Mouse (Mus musculus): ENCODE results near the gene Rcl1. TPM values are rescaled to one million over a fixed set of nuclear protein-coding genes. Genes with fewer than 3 reads are reported as not detected.

The Rcl1 gene
- polyA plus RNA-seq, 1 experiment, result 12.7 TPM

- no peak overlapping the region for H3K27ac ChIP-seq (ENCODE audit: insufficient read depth, low read length)
These were observed 5.1 kb downstream of the Rcl1 start for GRCm38 (mm10) chr19:29106261-29106660.

DNA sequence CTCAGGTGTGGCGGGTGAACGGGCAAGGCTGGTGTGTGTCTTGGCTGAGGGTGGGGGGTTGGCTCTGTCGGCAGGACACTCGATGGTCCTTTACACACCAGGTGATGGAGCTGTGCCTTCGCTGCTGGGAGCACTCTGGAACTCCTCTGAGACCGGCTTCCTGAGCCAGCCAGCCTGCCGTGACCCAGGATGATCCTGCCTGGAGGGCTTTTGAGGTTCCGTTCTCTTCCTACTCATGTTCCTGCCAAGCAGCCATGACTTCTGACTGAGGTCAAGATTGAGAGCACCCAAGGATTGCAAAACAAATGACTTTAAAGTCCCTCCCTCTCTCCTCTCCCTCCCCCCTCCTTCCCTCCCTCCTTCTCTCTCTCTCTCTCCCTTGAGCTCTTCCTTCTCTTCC is 11.5 kb downstream of the Rcl1 start:
- H3K4me3 ChIP-seq (ENCODE audit: extremely low read depth, insufficient read depth, insufficient read length), result no peak overlapping the region
- DNase-seq (ENCODE audit: low read depth in 1 of 2, low spot score in 2 of 2), result no peak
- whole genome bisulfite sequencing, result 87% methylated on average over 8 of the region's 8 CpGs
- TF ChIP-seq POLR2A (IDR thresholded peaks at IDR 0.05; ENCODE audit: low read depth, low read length) (no peak), CTCF (IDR thresholded peaks at IDR 0.05; ENCODE audit: extremely low read depth, insufficient read depth, insufficient read length, insufficient replicate concordance) (no peak)
- H3K36me3 ChIP-seq (ENCODE audit: control insufficient read depth, insufficient read depth, low read length), result 0 out of 2 replicates have a peak, but pooled peaks cover 1% of the 10 kb centered on the region
- no peak overlapping the region for H3K27ac ChIP-seq (ENCODE audit: insufficient read depth, low read length)
- no peaks in the 10 kb centered on the region for H3K4me1 ChIP-seq (ENCODE audit: control insufficient read depth, insufficient read depth, insufficient read length)
- H3K27me3 ChIP-seq (ENCODE audit: control insufficient read depth, insufficient read depth, low read length), result no peaks in the 10 kb centered on the region

More at GRCm38 (mm10) chr19:29106261-29106660, 5.1 kb downstream of the Rcl1 start:
- Histone ChIP-seq H3K4me3 (ENCODE audit: extremely low read depth, insufficient read depth, insufficient read length) (no peak overlapping the region), H3K27me3 (ENCODE audit: control insufficient read depth, insufficient read depth, low read length) (no peaks in the 10 kb centered on the region), H3K4me1 (ENCODE audit: control insufficient read depth, insufficient read depth, insufficient read length) (0 out of 2 replicates have a peak, but pooled peaks cover 2% of the 10 kb centered on the region), H3K36me3 (ENCODE audit: control insufficient read depth, insufficient read depth, low read length) (no peaks in the 10 kb centered on the region)
- WGBS, result 77% methylated on average over 5 of the region's 5 CpGs
- no peak for DNase-seq (ENCODE audit: low read depth in 1 of 2, low spot score in 2 of 2)
- no peak for TF ChIP-seq CTCF (IDR thresholded peaks at IDR 0.05; ENCODE audit: extremely low read depth, insufficient read depth, insufficient read length, insufficient replicate concordance)
- TF ChIP-seq POLR2A (IDR thresholded peaks at IDR 0.05; ENCODE audit: low read depth, low read length), result no peak

DNA sequence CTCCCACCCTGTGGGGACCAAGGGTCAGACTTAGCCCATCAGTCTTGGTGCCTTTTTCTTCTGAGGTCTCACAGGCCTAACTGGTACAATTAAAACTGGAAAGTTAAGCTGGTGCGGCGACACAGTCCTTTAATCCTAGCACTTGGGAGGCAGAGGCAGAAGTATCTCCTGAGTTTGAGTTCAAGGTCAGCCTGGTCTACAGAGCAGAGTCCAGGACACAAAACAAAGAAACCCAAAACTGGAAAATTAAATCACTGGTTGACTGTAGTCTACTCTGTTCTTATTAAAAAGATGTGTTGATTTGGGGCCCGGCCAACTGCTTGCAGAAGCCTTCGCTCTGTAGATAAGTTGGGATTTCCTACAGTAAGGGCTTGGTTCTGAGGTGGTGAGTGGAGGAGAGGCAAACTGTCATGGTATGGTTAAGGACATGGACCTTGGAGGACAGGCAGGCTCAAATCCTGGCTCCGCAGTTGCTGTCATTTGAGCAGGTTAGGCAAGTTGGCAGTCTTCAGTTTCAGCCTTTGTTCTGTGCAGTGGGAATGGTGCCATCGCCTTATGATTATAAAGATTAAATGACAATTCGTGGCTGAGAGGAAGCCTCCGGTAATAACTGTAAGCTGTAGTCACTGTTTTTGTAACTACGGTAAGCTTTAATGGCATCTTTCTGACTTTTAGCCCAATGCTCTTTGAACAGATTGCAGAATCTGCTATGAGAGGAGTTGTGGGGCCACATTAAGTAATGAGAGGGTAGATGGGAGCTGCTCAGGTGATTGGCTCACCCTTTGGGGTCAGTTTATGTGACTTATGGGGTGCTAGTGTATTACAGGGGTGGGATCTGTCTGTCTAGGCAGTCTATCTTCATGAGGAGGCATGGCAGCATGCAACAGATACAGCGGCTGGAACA is 12.8 kb downstream of the Rcl1 start:
- DNase-seq (ENCODE audit: low read depth in 1 of 2, low spot score in 2 of 2), result no peak
- Histone ChIP-seq H3K4me1 (ENCODE audit: control insufficient read depth, insufficient read depth, insufficient read length) (no peaks in the 10 kb centered on the region), H3K27ac (ENCODE audit: insufficient read depth, low read length) (no peak overlapping the region), H3K4me3 (ENCODE audit: extremely low read depth, insufficient read depth, insufficient read length) (no peak overlapping the region), H3K27me3 (ENCODE audit: control insufficient read depth, insufficient read depth, low read length) (no peaks in the 10 kb centered on the region), H3K36me3 (ENCODE audit: control insufficient read depth, insufficient read depth, low read length) (peaks cover 7% of the 10 kb centered on the region; the same call in 1 of the 2 replicates)
- WGBS, result 93% methylated on average over 10 of the region's 10 CpGs
- TF ChIP-seq POLR2A (IDR thresholded peaks at IDR 0.05; ENCODE audit: low read depth, low read length) (no peak), CTCF (IDR thresholded peaks at IDR 0.05; ENCODE audit: extremely low read depth, insufficient read depth, insufficient read length, insufficient replicate concordance) (no peak)

GRCm38 (mm10) chr19:29116796-29117195 is 15.6 kb downstream of the Rcl1 start:
- no peak for TF ChIP-seq POLR2A (IDR thresholded peaks at IDR 0.05; ENCODE audit: low read depth, low read length)
- TF ChIP-seq CTCF (IDR thresholded peaks at IDR 0.05; ENCODE audit: extremely low read depth, insufficient read depth, insufficient read length, insufficient replicate concordance), result no peak
- no peak for DNase-seq (ENCODE audit: low read depth in 1 of 2, low spot score in 2 of 2)
- H3K4me3 ChIP-seq (ENCODE audit: extremely low read depth, insufficient read depth, insufficient read length), result no peak overlapping the region
- 97% methylated on average over 6 of the region's 6 CpGs for WGBS
- H3K36me3 ChIP-seq (ENCODE audit: control insufficient read depth, insufficient read depth, low read length), result peaks cover 18% of the 10 kb centered on the region
- H3K27me3 ChIP-seq (ENCODE audit: control insufficient read depth, insufficient read depth, low read length), result no peaks in the 10 kb centered on the region
- no peaks in the 10 kb centered on the region for H3K4me1 ChIP-seq (ENCODE audit: control insufficient read depth, insufficient read depth, insufficient read length)
- H3K27ac ChIP-seq (ENCODE audit: insufficient read depth, low read length), result no peak overlapping the region

DNA sequence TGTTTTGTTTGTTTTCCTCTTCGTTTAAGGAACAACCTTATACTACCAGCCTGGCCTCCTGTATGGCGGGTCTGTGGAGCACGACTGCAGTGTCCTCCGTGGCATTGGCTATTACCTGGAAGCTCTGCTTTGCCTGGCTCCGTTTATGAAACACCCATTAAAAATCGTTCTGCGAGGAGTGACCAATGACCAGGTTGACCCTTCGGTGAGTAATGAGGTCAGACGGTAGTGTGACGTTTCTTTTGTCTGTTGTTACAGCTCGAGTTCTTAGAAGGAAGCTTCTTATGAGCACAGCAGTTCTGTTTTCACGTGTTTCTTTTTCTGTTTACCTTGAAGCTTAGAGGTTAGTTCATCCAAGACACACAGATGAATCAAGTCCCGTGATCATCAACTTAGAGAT is 17.0 kb downstream of the Rcl1 start:
- Histone ChIP-seq H3K4me1 (ENCODE audit: control insufficient read depth, insufficient read depth, insufficient read length) (no peaks in the 10 kb centered on the region), H3K4me3 (ENCODE audit: extremely low read depth, insufficient read depth, insufficient read length) (no peak overlapping the region), H3K27me3 (ENCODE audit: control insufficient read depth, insufficient read depth, low read length) (no peaks in the 10 kb centered on the region), H3K27ac (ENCODE audit: insufficient read depth, low read length) (no peak overlapping the region), H3K36me3 (ENCODE audit: control insufficient read depth, insufficient read depth, low read length) (peaks cover 23% of the 10 kb centered on the region)
- WGBS, result 92% methylated on average over 13 of the region's 13 CpGs
- DNase-seq (ENCODE audit: low read depth in 1 of 2, low spot score in 2 of 2), result no peak
- TF ChIP-seq CTCF (IDR thresholded peaks at IDR 0.05; ENCODE audit: extremely low read depth, insufficient read depth, insufficient read length, insufficient replicate concordance) (no peak), POLR2A (IDR thresholded peaks at IDR 0.05; ENCODE audit: low read depth, low read length) (no peak)

- Histone ChIP-seq H3K36me3 (ENCODE audit: control insufficient read depth, insufficient read depth, low read length) (peaks cover 24% of the 10 kb centered on the region), H3K27ac (ENCODE audit: insufficient read depth, low read length) (no peak overlapping the region), H3K4me1 (ENCODE audit: control insufficient read depth, insufficient read depth, insufficient read length) (no peaks in the 10 kb centered on the region), H3K27me3 (ENCODE audit: control insufficient read depth, insufficient read depth, low read length) (no peaks in the 10 kb centered on the region), H3K4me3 (ENCODE audit: extremely low read depth, insufficient read depth, insufficient read length) (no peak overlapping the region)
- TF ChIP-seq CTCF (IDR thresholded peaks at IDR 0.05; ENCODE audit: extremely low read depth, insufficient read depth, insufficient read length, insufficient replicate concordance), result no peak
- 85% methylated on average over 6 of the region's 6 CpGs for WGBS
- DNase-seq (ENCODE audit: low read depth in 1 of 2, low spot score in 2 of 2), result no peak
These were observed 19.1 kb downstream of the Rcl1 start for GRCm38 (mm10) chr19:29120311-29120710.

DNA sequence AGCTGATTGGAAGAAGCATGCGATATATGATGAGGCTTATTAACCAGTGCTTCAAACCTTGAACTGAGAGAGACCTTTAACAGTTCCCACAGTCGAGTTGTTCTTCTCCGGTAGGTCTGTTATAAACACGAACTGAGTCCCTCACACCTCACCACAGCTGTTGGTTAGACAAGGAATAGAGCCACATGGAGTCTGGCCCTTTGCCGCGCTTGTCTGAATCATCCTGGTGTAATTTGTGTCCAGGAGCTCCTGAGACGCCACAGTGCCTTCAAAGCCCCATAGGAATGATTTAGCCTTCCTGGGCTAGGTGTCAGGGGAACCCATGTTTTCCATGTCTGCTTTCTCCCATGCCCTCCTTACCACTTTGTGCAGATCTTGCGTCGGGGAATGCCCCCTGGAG is 20.2 kb downstream of the Rcl1 start:
- Histone ChIP-seq H3K36me3 (ENCODE audit: control insufficient read depth, insufficient read depth, low read length) (peaks cover 24% of the 10 kb centered on the region), H3K27me3 (ENCODE audit: control insufficient read depth, insufficient read depth, low read length) (no peaks in the 10 kb centered on the region), H3K27ac (ENCODE audit: insufficient read depth, low read length) (no peak overlapping the region), H3K4me3 (ENCODE audit: extremely low read depth, insufficient read depth, insufficient read length) (no peak overlapping the region), H3K4me1 (ENCODE audit: control insufficient read depth, insufficient read depth, insufficient read length) (no peaks in the 10 kb centered on the region)
- DNase-seq (ENCODE audit: low read depth in 1 of 2, low spot score in 2 of 2), result no peak
- TF ChIP-seq CTCF (IDR thresholded peaks at IDR 0.05; ENCODE audit: extremely low read depth, insufficient read depth, insufficient read length, insufficient replicate concordance) (no peak), POLR2A (IDR thresholded peaks at IDR 0.05; ENCODE audit: low read depth, low read length) (no peak)
- 95% methylated on average over 9 of the region's 9 CpGs for WGBS
